In genomic region chr12:109424753-109425332, GRCm38 (mm10) we compare ENCODE assay signal across 10 mouse cellular contexts. TPM values are rescaled to one million over a fixed set of nuclear protein-coding genes. Genes with fewer than 3 reads are reported as not detected.
A peak's percentile ranks its signal among the peaks of the same experiment; 100 is the strongest.
DNase-seq lines count a peak whose midpoint lies in the region; ATAC-seq lines count a peak whose summit lies in the region.
"Had no signal": no experiment of that assay in that cellular context is flagged by ENCODE, and none has a peak within 500 bp of the region (broad histone marks: within the 10 kb centered on the region; RNA-seq: fewer than 3 reads in every experiment).

No protein-coding gene starts in this region.

- no peaks in the 10 kb centered on the region for H3K9me3 ChIP-seq in heart, embryonic 13.5 days
- no peaks in the 10 kb centered on the region for H3K9me3 ChIP-seq in hindbrain, embryonic 13.5 days
- H3K9me3 ChIP-seq in midbrain, embryonic 16.5 days (replicated peaks; ENCODE audit: control insufficient read depth, low read length, poor library complexity, severe bottlenecking) = no peaks in the 10 kb centered on the region

- no peaks in the 10 kb centered on the region for H3K36me3 ChIP-seq in heart, embryonic 13.5 days
- no peaks in the 10 kb centered on the region for H3K36me3 ChIP-seq in hindbrain, embryonic 13.5 days
- no peaks in the 10 kb centered on the region for H3K36me3 ChIP-seq in midbrain, embryonic 16.5 days (ENCODE audit: control insufficient read depth, insufficient read depth, low read length)

- 18% methylated on average over 20 of the region's 20 CpGs for WGBS in heart, embryonic 13.5 days
- 15% methylated on average over 20 of the region's 20 CpGs for WGBS in hindbrain, embryonic 13.5 days
- 13% methylated on average over 20 of the region's 20 CpGs for WGBS in midbrain, embryonic 16.5 days

- no peak for DNase-seq in heart, postnatal 10 days
- DNase-seq in ZHBTc4 (ENCODE audit: low read depth, low spot score) = peak; percentile 12
- DNase-seq in cerebellum, adult 11 months = no peak
- no peak for DNase-seq in heart, adult 8-10 months (ENCODE audit: low spot score)
- DNase-seq: thymus, adult 18-20 months had no signal

- intact Hi-C loops in heart, postnatal 10 days (cut with DNase I) = no loop called here

- H3K9ac ChIP-seq in heart, embryonic 13.5 days = peak overlapping the region; percentile 58; the same call in 1 of the 2 replicates
- peak overlapping the region; percentile 39; the same call in 1 of the 2 replicates for H3K9ac ChIP-seq in hindbrain, embryonic 13.5 days
- H3K9ac ChIP-seq in midbrain, embryonic 16.5 days (ENCODE audit: low read depth, low read length) = peak overlapping the region; percentile 45

- no peak overlapping the region for H3K4me3 ChIP-seq in heart, embryonic 13.5 days
- H3K4me3 ChIP-seq in hindbrain, embryonic 13.5 days = no peak overlapping the region
- H3K4me3 ChIP-seq in midbrain, embryonic 16.5 days (ENCODE audit: low read depth, low read length) = no peak overlapping the region

- no peak for ATAC-seq in heart, embryonic 13.5 days (ENCODE audit: extremely low read depth, insufficient number of reproducible peaks, low FRiP score, low TSS enrichment)
- no peak for ATAC-seq in hindbrain, embryonic 13.5 days (ENCODE audit: low FRiP score)
- no peak for ATAC-seq in midbrain, embryonic 16.5 days
- no peak for ATAC-seq in cerebellum, adult (ENCODE audit: insufficient number of reproducible peaks, low FRiP score, low TSS enrichment)

- H3K27ac ChIP-seq in heart, embryonic 13.5 days (replicated peaks) = 0 out of 2 replicates have a peak overlapping the region, but pooled peaks have one; percentile 17
- peak overlapping the region; percentile 49; the same call in 1 of the 2 replicates for H3K27ac ChIP-seq in hindbrain, embryonic 13.5 days
- H3K27ac ChIP-seq in midbrain, embryonic 16.5 days (ENCODE audit: low read length) = no peak overlapping the region

- H3K4me2 ChIP-seq in heart, embryonic 13.5 days = peak overlapping the region; percentile 41
- H3K4me2 ChIP-seq in hindbrain, embryonic 13.5 days = peak overlapping the region; percentile 36
- peak overlapping the region; percentile 44 for H3K4me2 ChIP-seq in midbrain, embryonic 16.5 days (ENCODE audit: low read length)

- H3K27me3 ChIP-seq in heart, embryonic 13.5 days (replicated peaks) = peaks cover 25% of the 10 kb centered on the region
- H3K27me3 ChIP-seq in hindbrain, embryonic 13.5 days = peaks cover 26% of the 10 kb centered on the region; the same call in 1 of the 2 replicates
- H3K27me3 ChIP-seq in midbrain, embryonic 16.5 days (ENCODE audit: control insufficient read depth, insufficient read depth, low read depth, low read length) = no peaks in the 10 kb centered on the region; the same call in 1 of the 2 replicates

- peaks cover 20% of the 10 kb centered on the region for H3K4me1 ChIP-seq in heart, embryonic 13.5 days
- peaks cover 25% of the 10 kb centered on the region for H3K4me1 ChIP-seq in hindbrain, embryonic 13.5 days (replicated peaks)
- peaks cover 7% of the 10 kb centered on the region for H3K4me1 ChIP-seq in midbrain, embryonic 16.5 days (ENCODE audit: control insufficient read depth, insufficient read depth, low read length)

RNA-seq across cellular contexts. Expression of gene Dlk1, which starts 27.8 kb away (rescaled TPM):
- polyA plus RNA-seq in heart, embryonic 13.5 days (2015; fragmentation: Nextera tagmentation; extraction: Ambion mirVana) = 103 and 130 TPM in 2 replicates
- total RNA-seq in heart, postnatal 10 days (2021) = 10 to 100 TPM; 17.2 to 17.7 TPM
- 88.0 and 102 TPM in 2 replicates for polyA plus RNA-seq in hindbrain, embryonic 13.5 days (2015; fragmentation: Nextera tagmentation; extraction: Ambion mirVana)
- 50.4 and 66.0 TPM in 2 replicates for polyA plus RNA-seq in midbrain, embryonic 16.5 days (2015; fragmentation: Nextera tagmentation; extraction: Ambion mirVana)
- under 1 TPM in 3 of 4 experiments, not detected in 1; 0.23 to 0.69 (median 0.47) TPM for total RNA-seq in heart, adult 8-10 months (2022)
- total RNA-seq: hematopoietic stem cell, adult 5-6 weeks had no signal
